8 mouse cellular contexts compared by ENCODE assay signal in genomic region chr10:86972503-86972826, GRCm38 (mm10). TPM values are rescaled to one million over a fixed set of nuclear protein-coding genes. Genes with fewer than 3 reads are reported as not detected.
DNase-seq lines count a peak whose midpoint lies in the region; ATAC-seq and TF ChIP-seq lines count a peak whose summit lies in the region.

No protein-coding gene starts in this region.

- no peak overlapping the region for H3K9ac ChIP-seq in kidney, embryonic 15.5 days
- H3K9ac ChIP-seq in embryonic facial prominence, embryonic 13.5 days = no peak overlapping the region
- H3K9ac ChIP-seq in hindbrain, embryonic 15.5 days = no peak overlapping the region
- H3K9ac ChIP-seq in midbrain, embryonic 14.5 days (replicated peaks; ENCODE audit: low read length) = no peak overlapping the region

- no peak overlapping the region for H3K27ac ChIP-seq in kidney, embryonic 15.5 days
- no peak overlapping the region for H3K27ac ChIP-seq in kidney, adult 2 months (ENCODE audit: insufficient read depth, low read depth, low read length)
- no peak overlapping the region for H3K27ac ChIP-seq in embryonic facial prominence, embryonic 13.5 days
- H3K27ac ChIP-seq in hindbrain, embryonic 15.5 days (replicated peaks) = no peak overlapping the region
- H3K27ac ChIP-seq in midbrain, embryonic 14.5 days (replicated peaks; ENCODE audit: low read depth, low read length) = no peak overlapping the region
- H3K27ac ChIP-seq in cerebellum, adult 2 months (ENCODE audit: insufficient read depth, low read length) = no peak overlapping the region

- no peak overlapping the region for H3K4me3 ChIP-seq in kidney, embryonic 15.5 days (replicated peaks)
- no peak overlapping the region for H3K4me3 ChIP-seq in kidney, adult 2 months (ENCODE audit: insufficient read depth, low read depth, low read length)
- H3K4me3 ChIP-seq in embryonic facial prominence, embryonic 13.5 days = peak overlapping the region; percentile 31
- peak overlapping the region; percentile 25; the same call in 1 of the 2 replicates for H3K4me3 ChIP-seq in hindbrain, embryonic 15.5 days
- H3K4me3 ChIP-seq in midbrain, embryonic 14.5 days (replicated peaks; ENCODE audit: low read depth, low read length) = no peak overlapping the region
- H3K4me3 ChIP-seq in cerebellum, adult 2 months (replicated peaks; ENCODE audit: insufficient read depth, low read depth, low read length) = no peak overlapping the region

- no peak for TF ChIP-seq CTCF in kidney, adult 2 months (conservative IDR thresholded peaks at IDR 0.05; ENCODE audit: insufficient read depth, insufficient read length, low read depth, low read length)
- TF ChIP-seq CTCF in cerebellum, adult 2 months (IDR thresholded peaks at IDR 0.05; ENCODE audit: borderline replicate concordance, insufficient read depth, low read depth, low read length) = no peak

- 0 out of 2 replicates have a peak, but pooled peaks cover 5% of the 10 kb centered on the region for H3K4me1 ChIP-seq in kidney, embryonic 15.5 days
- no peaks in the 10 kb centered on the region for H3K4me1 ChIP-seq in kidney, adult 2 months (ENCODE audit: control insufficient read depth, insufficient read depth, low read length)
- peaks cover 9% of the 10 kb centered on the region; the same call in 1 of the 2 replicates for H3K4me1 ChIP-seq in embryonic facial prominence, embryonic 13.5 days
- peaks cover 9% of the 10 kb centered on the region for H3K4me1 ChIP-seq in hindbrain, embryonic 15.5 days (replicated peaks)
- H3K4me1 ChIP-seq in midbrain, embryonic 14.5 days (ENCODE audit: control insufficient read depth, insufficient read depth, low read length) = no peaks in the 10 kb centered on the region
- H3K4me1 ChIP-seq in cerebellum, adult 2 months (ENCODE audit: control insufficient read depth, insufficient read depth, low read length) = no peaks in the 10 kb centered on the region

- no peak for DNase-seq in kidney, adult 2 months
- DNase-seq in midbrain, embryonic 14.5 days = no peak
- no peak for DNase-seq in right cerebral cortex, postnatal 25 days
- DNase-seq in cerebellum, adult 2 months = no peak
- no peak for DNase-seq in thymus, postnatal 4 days

- peak overlapping the region; percentile 50; the same call in 1 of the 2 replicates for H3K4me2 ChIP-seq in kidney, embryonic 15.5 days
- peak overlapping the region; percentile 55 for H3K4me2 ChIP-seq in embryonic facial prominence, embryonic 13.5 days
- H3K4me2 ChIP-seq in hindbrain, embryonic 15.5 days = peak overlapping the region; percentile 53
- peak overlapping the region; percentile 48 for H3K4me2 ChIP-seq in midbrain, embryonic 14.5 days (ENCODE audit: low read length)

- no peaks in the 10 kb centered on the region for H3K27me3 ChIP-seq in kidney, embryonic 15.5 days
- no peaks in the 10 kb centered on the region for H3K27me3 ChIP-seq in kidney, adult 2 months (replicated peaks; ENCODE audit: control insufficient read depth, insufficient read depth, low read length)
- peaks cover 3% of the 10 kb centered on the region; the same call in 1 of the 2 replicates for H3K27me3 ChIP-seq in embryonic facial prominence, embryonic 13.5 days
- no peaks in the 10 kb centered on the region for H3K27me3 ChIP-seq in hindbrain, embryonic 15.5 days
- no peaks in the 10 kb centered on the region for H3K27me3 ChIP-seq in midbrain, embryonic 14.5 days (ENCODE audit: control insufficient read depth, insufficient read depth, low read length)
- H3K27me3 ChIP-seq in cerebellum, adult 2 months (ENCODE audit: control insufficient read depth, insufficient read depth, low read length) = no peaks in the 10 kb centered on the region

- ATAC-seq in kidney, embryonic 15.5 days (replicated peaks; ENCODE audit: low FRiP score) = peak; percentile 49; the same call in 1 of the 2 replicates
- no peak for ATAC-seq in embryonic facial prominence, embryonic 13.5 days (ENCODE audit: insufficient number of reproducible peaks, insufficient read depth, low FRiP score, low TSS enrichment, low read depth)
- peak; percentile 72 for ATAC-seq in hindbrain, embryonic 15.5 days (ENCODE audit: low FRiP score, low read depth)
- ATAC-seq in midbrain, embryonic 14.5 days (ENCODE audit: low FRiP score, low TSS enrichment) = peak; percentile 32; the same call in 1 of the 2 replicates

- WGBS in kidney, embryonic 15.5 days = 31% methylated on average over 7 of the region's 7 CpGs
- WGBS in kidney, adult 2 months = 48% methylated on average over 7 of the region's 7 CpGs
- 28% methylated on average over 7 of the region's 7 CpGs for WGBS in embryonic facial prominence, embryonic 13.5 days
- WGBS in hindbrain, embryonic 15.5 days = 28% methylated on average over 7 of the region's 7 CpGs
- WGBS in midbrain, embryonic 14.5 days = 27% methylated on average over 7 of the region's 7 CpGs
- 41% methylated on average over 7 of the region's 7 CpGs for WGBS in cerebellum, adult 2 months

- H3K36me3 ChIP-seq in kidney, embryonic 15.5 days = no peaks in the 10 kb centered on the region
- no peaks in the 10 kb centered on the region for H3K36me3 ChIP-seq in kidney, adult 2 months (ENCODE audit: control insufficient read depth, insufficient read depth, low read length)
- no peaks in the 10 kb centered on the region for H3K36me3 ChIP-seq in embryonic facial prominence, embryonic 13.5 days
- no peaks in the 10 kb centered on the region for H3K36me3 ChIP-seq in hindbrain, embryonic 15.5 days
- no peaks in the 10 kb centered on the region for H3K36me3 ChIP-seq in midbrain, embryonic 14.5 days (ENCODE audit: control insufficient read depth, insufficient read depth, low read length)

- no peak for TF ChIP-seq POLR2A in kidney, adult 2 months (IDR thresholded peaks at IDR 0.05; ENCODE audit: low read depth, low read length)
- TF ChIP-seq POLR2A in cerebellum, adult 2 months (IDR thresholded peaks at IDR 0.05; ENCODE audit: borderline replicate concordance, insufficient read depth, low read length) = no peak

- H3K9me3 ChIP-seq in kidney, embryonic 15.5 days (replicated peaks) = no peaks in the 10 kb centered on the region
- no peaks in the 10 kb centered on the region for H3K9me3 ChIP-seq in embryonic facial prominence, embryonic 13.5 days
- H3K9me3 ChIP-seq in hindbrain, embryonic 15.5 days = no peaks in the 10 kb centered on the region
- no peaks in the 10 kb centered on the region for H3K9me3 ChIP-seq in midbrain, embryonic 14.5 days (ENCODE audit: control insufficient read depth, low read length)

RNA-seq across cellular contexts. Expression of gene Stab2, which starts 35.4 kb away (rescaled TPM):
- polyA plus RNA-seq in kidney, embryonic 15.5 days (2015; fragmentation: Nextera tagmentation; extraction: Ambion mirVana) = 2.2 and 2.6 TPM in 2 replicates
- polyA plus RNA-seq in kidney, adult 2 months (2012; rRNA removed) = 15.4 and 20.3 TPM in 2 replicates
- polyA plus RNA-seq in embryonic facial prominence, embryonic 13.5 days (2015; fragmentation: Nextera tagmentation; extraction: Ambion mirVana) = 0.67 and 0.91 TPM in 2 replicates
- polyA plus RNA-seq in hindbrain, embryonic 15.5 days (2015; fragmentation: Nextera tagmentation; extraction: Ambion mirVana) = 0.17 and 0.46 TPM in 2 replicates
- polyA plus RNA-seq in midbrain, embryonic 14.5 days (2014; fragmentation: Nextera tagmentation; extraction: Ambion mirVana) = 0.07 TPM in 2 replicates
- 0.11 and 0.16 TPM in 2 replicates for polyA plus RNA-seq in cerebellum, adult 2 months (2012; rRNA removed)

Comparison
In these comparisons a context has a peak if more than half of its experiments do, and no peak if none do; other contexts are left out.
1. H3K4me3 ChIP-seq: peak in embryonic facial prominence, embryonic 13.5 days (single experiment) and hindbrain, embryonic 15.5 days (single experiment); none in kidney, embryonic 15.5 days (single experiment), kidney, adult 2 months (single experiment), midbrain, embryonic 14.5 days (single experiment) and cerebellum, adult 2 months (single experiment).
2. Peak in every context shown above with its lines, with median percentiles within 50 percentile points of each other: H3K4me2 ChIP-seq.